Mouse (Mus musculus) urinary bladder, postnatal 4 days (tissue): ENCODE measurements around the gene Cdkn2d.
A peak's percentile ranks its signal among the peaks of the same experiment; 100 is the strongest.

Source experiments
- DNase-seq, 2 experiments: peaks; one replicate each; pipeline ENCODE4 v3.0.0; 2021 to 2022; ENCODE audit warnings: low spot score in 2 of 2

Cdkn2d gene

DNA sequence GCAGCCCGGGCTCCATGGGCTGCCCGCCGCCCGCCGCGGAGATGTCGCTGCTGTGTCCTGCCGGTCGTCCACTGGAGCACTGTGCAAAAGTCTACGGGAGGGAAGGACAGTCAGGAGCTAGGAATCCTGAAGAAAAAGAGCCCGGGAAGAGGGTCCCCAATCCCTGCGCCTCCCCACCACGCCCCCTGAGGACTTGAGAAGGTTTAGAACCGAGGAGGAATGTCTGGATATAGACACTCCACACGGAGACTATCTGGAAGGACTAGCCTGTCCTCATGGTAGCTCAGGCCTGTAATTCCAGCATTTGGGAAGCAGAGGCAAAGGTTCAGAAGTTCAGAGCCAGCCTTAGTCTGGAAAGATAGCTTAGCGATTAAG, 46.1 kb downstream of the Cdkn2d start:
- no peak for DNase-seq

DNA sequence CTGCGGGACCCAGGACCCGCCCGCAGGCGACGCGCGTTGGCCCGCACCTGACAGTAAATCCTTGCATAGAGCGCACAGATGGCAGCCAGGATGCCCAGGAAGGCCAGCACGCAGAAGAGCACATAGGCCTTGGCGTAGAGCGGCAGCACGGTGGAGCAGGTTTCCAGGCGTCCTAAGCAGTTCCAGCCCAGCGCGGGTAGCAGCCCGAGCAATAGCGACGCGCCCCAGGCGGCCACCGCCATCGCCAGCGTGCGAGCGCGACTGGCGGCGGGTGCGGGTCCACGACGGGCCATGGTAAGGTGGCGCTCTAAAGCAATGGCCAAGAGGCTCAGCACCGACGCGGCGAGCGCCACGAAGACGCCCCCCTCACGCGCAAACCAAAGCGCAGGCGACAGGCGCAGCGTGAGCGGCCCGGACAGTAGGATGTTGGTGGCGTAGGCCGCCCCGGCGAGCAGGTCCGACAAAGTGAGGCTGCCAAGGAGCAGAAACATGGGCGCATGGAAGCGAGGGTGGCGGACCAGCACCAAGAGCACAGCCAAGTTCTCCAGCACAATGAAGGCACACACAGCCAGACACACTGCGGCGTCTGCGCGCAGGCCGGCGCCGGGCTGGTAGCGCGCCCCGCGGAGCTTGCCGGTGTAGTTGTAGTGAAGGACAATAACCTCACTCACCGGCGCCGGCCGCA, 46.6 kb downstream of the Cdkn2d start:
- no peak for DNase-seq

DNA sequence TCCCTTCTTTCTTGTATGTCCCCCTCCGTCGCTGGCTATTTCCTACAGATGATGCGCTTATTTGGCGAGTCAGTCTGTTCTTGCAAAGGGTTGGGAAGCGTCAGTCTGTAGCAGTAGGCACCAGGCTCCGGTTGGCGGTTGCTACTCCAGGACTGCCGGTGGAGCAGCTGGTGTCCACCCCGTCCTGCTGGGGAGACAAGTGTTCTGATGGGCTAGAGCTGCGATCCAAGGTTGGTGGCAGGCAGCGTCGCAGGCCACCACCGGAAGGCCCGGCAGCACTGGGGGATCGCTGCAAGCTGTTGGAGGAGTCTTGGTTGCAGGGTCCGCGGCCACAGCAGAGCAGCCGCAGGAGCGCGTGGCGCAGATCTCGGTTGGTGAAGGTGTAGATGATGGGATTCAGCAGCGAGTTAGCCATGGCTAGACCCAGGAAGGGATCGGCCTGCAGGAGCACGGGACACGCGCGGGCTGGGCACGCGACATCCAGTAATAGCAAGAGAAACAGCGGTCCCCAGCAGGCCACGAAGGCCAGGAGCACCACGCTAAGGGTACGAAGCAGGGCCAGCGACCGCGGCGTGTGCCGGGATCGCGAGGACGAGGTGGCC, 47.3 kb downstream of the Cdkn2d start:
- no peak for DNase-seq

DNA sequence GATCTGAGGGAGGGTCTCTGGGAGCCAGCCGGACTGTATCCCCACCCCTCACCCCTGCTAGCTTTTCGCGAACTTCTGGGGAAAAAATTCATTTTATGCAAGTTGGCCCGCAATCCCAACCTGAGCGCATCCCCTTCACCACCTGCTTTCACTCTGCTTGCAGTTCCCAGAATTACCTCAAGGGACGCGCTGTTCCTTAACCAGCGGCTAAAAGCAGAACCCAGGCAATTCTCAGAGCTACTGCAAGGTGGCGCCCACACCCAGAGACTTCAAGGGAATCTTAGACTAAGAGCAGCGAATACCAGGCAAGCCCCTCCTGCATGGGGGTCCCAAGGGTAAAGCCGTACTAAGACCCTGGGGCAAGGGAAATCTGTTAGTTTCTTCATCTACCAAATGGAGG, 49.9 kb downstream of the Cdkn2d start:
- DNase-seq = peak; percentile 53 to 79

DNA sequence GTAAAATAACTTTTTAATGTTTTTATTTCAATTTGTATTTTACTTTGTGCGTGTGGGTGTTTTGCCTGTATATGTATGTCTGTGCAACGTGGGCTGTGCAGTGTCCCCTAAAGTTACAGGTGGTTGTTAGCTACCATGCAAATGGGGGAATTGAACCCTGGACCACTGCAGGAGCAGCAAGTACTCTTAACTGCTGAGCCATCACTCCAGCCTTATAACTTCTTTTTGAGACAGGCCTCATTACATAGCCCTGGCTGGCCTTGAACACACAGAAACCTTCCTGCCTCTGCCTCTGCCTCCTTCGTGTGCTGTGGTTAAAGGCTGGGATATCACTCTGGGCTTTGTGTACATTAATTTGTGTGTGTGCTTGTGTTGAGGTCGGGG, 51.8 kb downstream of the Cdkn2d start:
- no peak for DNase-seq

DNA sequence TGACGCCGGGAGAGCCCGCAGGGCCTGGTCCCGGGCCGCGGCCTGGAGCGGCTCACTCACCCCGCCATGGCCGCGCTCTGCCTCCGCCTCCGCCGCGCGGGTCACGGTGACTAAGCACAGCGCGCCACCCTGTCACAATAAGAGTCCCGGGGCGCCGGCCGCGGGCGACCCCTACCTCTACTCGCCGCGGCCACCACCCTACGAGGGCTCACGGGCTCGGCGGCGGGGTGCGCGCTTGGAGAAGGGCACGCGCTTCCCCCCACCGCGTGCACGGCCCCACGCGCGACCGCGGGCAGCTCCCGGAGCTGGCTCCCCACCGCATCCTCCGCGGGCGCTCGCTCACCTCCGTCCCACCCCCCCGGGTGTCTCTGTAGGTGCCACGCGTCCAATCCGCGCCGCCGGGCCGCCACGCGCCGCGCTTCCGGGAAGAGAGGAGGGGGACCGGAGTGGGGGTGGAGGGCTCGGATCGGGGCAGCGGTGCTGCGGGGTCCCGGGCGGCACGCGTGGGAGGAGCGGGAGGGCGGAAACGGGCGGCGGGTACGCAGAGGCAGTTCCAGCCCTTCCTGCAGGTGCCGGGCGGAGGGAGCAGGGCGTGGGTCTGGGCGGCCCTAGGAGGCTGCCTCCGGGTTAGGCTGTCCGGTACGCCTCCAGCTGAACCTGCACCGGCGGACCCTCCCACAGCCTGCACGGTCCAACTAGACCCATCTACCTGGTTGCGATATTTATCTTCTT, 52.3 kb downstream of the Cdkn2d start, which contains the start of gene Keap1:
Keap1 (minus strand) TSS at position 629 of the 732 bp plus-strand sequence.
- peak; percentile 77 to 85 for DNase-seq
